Mouse (Mus musculus) cerebellum, adult 2 months (tissue): Measurements from ENCODE around the gene Gid8.

Source experiments
- CTCF ChIP-seq: fragments of 200-500 bp; IDR thresholded peaks from 2 replicates; pipeline ENCODE4 v1.5.1; 2011; ENCODE audit warnings: low read depth, mild to moderate bottlenecking, control low read depth, low read length, moderate library complexity, borderline replicate concordance; ENCODE audit not compliant: insufficient read depth
- POLR2A ChIP-seq: fragments of 200-500 bp; IDR thresholded peaks from 2 replicates; pipeline ENCODE4 v1.6.1; 2011; ENCODE audit warnings: low read length, control low read depth, borderline replicate concordance; ENCODE audit not compliant: insufficient read depth

DNA sequence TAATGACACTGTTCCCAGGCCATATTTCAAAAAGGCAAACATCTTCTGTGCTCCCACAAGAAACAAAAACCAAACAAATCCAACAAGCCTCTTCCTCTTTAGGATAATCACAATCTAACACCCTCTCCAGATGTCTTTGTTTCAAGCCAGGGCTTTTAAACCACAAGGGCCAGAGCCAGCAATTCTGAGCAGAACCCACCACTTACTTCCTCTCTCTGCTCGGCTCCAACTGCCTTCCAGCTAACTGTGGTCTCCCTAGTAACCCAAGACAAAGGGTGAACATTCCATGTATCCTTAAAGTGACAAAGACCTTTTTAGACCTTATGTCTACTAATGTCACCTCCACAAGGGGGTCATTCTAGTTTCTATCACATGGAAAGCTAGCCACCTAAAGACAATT lies 17.3 kb upstream of the Gid8 start:
- TF ChIP-seq CTCF, result no peak
- TF ChIP-seq POLR2A, result no peak
